Mouse (Mus musculus) liver, embryonic 11.5 days (tissue): Measurements from ENCODE around the gene Pacs2. TPM values are rescaled to one million over a fixed set of nuclear protein-coding genes. Genes with fewer than 3 reads are reported as not detected.
A peak's percentile ranks its signal among the peaks of the same experiment; 100 is the strongest.

Experiments
- ATAC-seq: fragments of 200-750 bp; cut with Nextera tagmentation; replicated peaks from 2 replicates; pipeline ENCODE4 v1.8.0; 2017; ENCODE audit warnings: moderate number of reproducible peaks, mild to moderate bottlenecking, moderate TSS enrichment, moderate library complexity; ENCODE audit not compliant: low FRiP score
- DNase-seq: peaks from one replicate; pipeline ENCODE4 v3.0.0-alpha.2; 2017; ENCODE audit warnings: low spot score
- H3K27ac ChIP-seq: fragments of 300-500 bp; sonication (generic); 2 replicates; pipeline ENCODE4 v1.5.1; 2014; ENCODE audit warnings: mild to moderate bottlenecking, low read depth, low read length, control low read depth
- H3K27me3 ChIP-seq: fragments of 300-500 bp; sonication (generic); replicated peaks from 2 replicates; pipeline ENCODE4 v1.6.1; 2014; ENCODE audit warnings: low read length, mixed read lengths; ENCODE audit not compliant: control insufficient read depth, insufficient read depth
- H3K36me3 ChIP-seq: fragments of 300-500 bp; sonication (generic); 2 replicates; pipeline ENCODE4 v1.6.1; 2014; ENCODE audit warnings: mild to moderate bottlenecking, low read length, moderate library complexity, mixed read lengths; ENCODE audit not compliant: control insufficient read depth, insufficient read depth
- H3K4me1 ChIP-seq: fragments of 300-500 bp; sonication (generic); replicated peaks from 2 replicates; pipeline ENCODE4 v1.6.1; 2014; ENCODE audit warnings: low read length, mixed read lengths; ENCODE audit not compliant: control insufficient read depth, insufficient read depth
- H3K4me2 ChIP-seq: fragments of 300-500 bp; sonication (generic); 2 replicates; pipeline ENCODE4 v1.6.1; 2014; ENCODE audit warnings: mild to moderate bottlenecking, control low read depth, moderate library complexity
- H3K4me3 ChIP-seq: fragments of 300-500 bp; sonication (generic); 2 replicates; pipeline ENCODE4 v1.5.1; 2014; ENCODE audit warnings: low read depth, low read length, control low read depth
- H3K9ac ChIP-seq: fragments of 300-500 bp; sonication (generic); 2 replicates; pipeline ENCODE4 v1.6.1; 2014; ENCODE audit warnings: low read depth, low read length, control low read depth
- H3K9me3 ChIP-seq: fragments of 300-500 bp; sonication (generic); 2 replicates; pipeline ENCODE4 v1.6.1; 2016; ENCODE audit warnings: low read length, inconsistent platforms, mixed read lengths; ENCODE audit not compliant: control insufficient read depth
- WGBS: fragments of 180-500 bp; shearing (Covaris S2); extraction: QIAGEN DNeasy Blood & Tissue Kit; methylation state at CpG from one replicate; pipeline ENCODE4 v1.1.7; 2014; 5-methylcytosine and 5-hydroxymethylcytosine counted together
- polyA plus RNA-seq: library from polyadenylated mRNA; unstranded; fragments of >200 nt; fragmentation: Nextera tagmentation; extraction: Ambion mirVana; gene quantifications from 2 replicates; pipeline ENCODE4 v1.2.1, GENCODE M21; 2014

Pacs2 gene
- polyA plus RNA-seq, 1 experiment from 2014 or later, result 11.9 TPM

DNA sequence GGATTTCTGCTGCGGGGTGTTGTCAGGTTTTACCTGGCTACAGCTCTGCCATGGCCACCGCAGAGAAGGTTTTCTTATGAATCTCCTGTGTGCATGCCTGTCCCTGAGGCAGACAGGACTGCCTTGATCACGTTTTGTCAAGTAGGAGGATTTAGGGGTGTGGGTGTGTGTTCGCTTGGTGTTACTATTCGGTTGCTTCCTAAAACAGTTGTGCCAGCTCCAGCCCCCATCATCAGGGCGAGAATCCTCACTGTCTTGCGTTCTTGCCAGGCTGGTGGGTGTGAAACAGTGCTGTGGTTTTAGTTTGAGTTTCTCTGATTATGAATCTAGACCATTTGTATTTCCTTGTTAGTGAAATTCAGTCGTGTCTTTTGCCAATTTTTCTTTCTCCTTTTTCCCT is 2.7 kb downstream of the Pacs2 start:
- ATAC-seq (no peak), DNase-seq (no peak)
- Histone ChIP-seq H3K27ac (no peak overlapping the region), H3K9me3 (no peaks in the 10 kb centered on the region), H3K36me3 (no peaks in the 10 kb centered on the region), H3K9ac (no peak overlapping the region), H3K4me3 (no peak overlapping the region), H3K4me1 (peaks cover 23% of the 10 kb centered on the region), H3K4me2 (no peak overlapping the region), H3K27me3 (no peaks in the 10 kb centered on the region)
- 73% methylated on average over 8 of the region's 8 CpGs for WGBS

DNA sequence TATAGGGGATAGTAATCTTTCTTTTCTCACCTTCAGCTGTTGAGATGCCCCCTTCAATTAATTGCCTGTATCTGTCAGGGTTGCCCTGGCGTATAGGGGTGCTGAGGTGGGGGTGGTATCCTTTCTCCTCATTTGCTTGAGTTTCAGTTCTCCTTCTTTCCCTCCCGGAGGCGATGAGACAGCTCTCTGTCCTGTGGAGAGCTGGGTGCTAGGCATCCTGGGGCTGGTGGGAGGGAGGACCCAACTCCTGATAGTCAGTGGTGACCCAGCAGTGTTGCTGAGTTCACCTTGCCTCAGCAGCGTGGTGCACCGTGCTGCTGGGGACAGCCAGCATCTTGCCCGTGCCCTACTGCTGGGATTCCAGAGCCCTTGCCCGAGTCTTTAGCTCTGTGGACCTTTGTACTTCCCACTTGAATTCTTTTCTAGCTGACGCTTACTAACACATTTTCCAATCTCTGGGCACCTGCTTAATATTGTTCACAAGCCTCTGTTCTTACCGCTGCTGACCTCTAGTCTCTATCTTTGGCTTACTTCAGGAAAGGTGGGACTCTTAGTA is 3.2 kb downstream of the Pacs2 start:
- DNase-seq (no peak), ATAC-seq (no peak)
- H3K4me3 ChIP-seq, result no peak overlapping the region
- 66% methylated on average over 9 of the region's 9 CpGs for WGBS
- H3K9ac ChIP-seq, result no peak overlapping the region
- H3K4me2 ChIP-seq, result no peak overlapping the region
- no peaks in the 10 kb centered on the region for H3K27me3 ChIP-seq
- H3K36me3 ChIP-seq, result no peaks in the 10 kb centered on the region
- H3K9me3 ChIP-seq, result no peaks in the 10 kb centered on the region
- no peak overlapping the region for H3K27ac ChIP-seq
- H3K4me1 ChIP-seq, result peaks cover 23% of the 10 kb centered on the region

DNA sequence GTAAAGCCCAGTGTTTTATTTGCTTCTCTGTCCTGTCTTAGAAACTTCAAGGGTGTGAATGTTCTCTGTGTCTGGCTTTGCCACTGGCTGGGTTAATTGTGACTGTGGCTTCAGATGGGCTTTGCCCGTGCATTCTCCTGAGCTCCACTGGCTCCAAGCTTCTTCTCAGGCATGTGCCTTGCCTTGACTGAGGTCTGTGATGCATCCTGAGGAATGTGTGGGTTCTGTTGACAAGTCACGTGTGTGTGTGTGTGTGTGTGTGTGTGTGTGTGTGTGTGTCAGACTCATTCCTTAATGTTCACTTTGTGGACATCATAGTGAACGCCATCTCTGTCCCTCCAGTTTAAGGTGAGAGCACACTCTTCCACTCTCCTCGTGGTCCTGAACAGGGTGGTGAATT is 4.5 kb downstream of the Pacs2 start:
- Histone ChIP-seq H3K4me2 (no peak overlapping the region), H3K27ac (no peak overlapping the region), H3K9me3 (no peaks in the 10 kb centered on the region), H3K9ac (no peak overlapping the region), H3K27me3 (no peaks in the 10 kb centered on the region), H3K4me1 (peaks cover 16% of the 10 kb centered on the region), H3K4me3 (no peak overlapping the region), H3K36me3 (no peaks in the 10 kb centered on the region)
- ATAC-seq, result no peak
- WGBS, result 80% methylated on average over 4 of the region's 4 CpGs
- DNase-seq, result no peak

DNA sequence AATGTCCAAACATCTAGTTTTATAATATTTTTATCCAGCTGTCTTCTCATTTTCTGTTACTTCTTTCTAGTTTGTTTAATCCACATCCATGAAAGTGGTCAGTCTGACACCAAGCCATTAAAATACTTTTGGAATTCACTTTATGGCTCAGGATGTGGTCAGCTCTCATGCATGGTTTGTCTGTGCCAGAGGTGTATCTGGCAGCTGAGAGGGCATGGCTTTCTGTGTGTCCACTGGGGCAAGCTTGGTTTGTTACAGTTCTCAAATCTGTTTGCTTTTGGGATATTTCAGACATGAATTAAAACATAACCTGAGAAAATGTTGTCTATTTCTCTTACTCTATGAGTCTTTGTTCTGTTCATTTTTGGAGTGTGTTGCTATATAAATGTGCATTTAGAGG is 7.2 kb downstream of the Pacs2 start:
- ATAC-seq (no peak), DNase-seq (no peak)
- Histone ChIP-seq H3K27me3 (no peaks in the 10 kb centered on the region), H3K36me3 (no peaks in the 10 kb centered on the region), H3K4me2 (no peak overlapping the region), H3K9me3 (no peaks in the 10 kb centered on the region), H3K9ac (no peak overlapping the region), H3K4me1 (peaks cover 6% of the 10 kb centered on the region), H3K4me3 (no peak overlapping the region), H3K27ac (no peak overlapping the region)

DNA sequence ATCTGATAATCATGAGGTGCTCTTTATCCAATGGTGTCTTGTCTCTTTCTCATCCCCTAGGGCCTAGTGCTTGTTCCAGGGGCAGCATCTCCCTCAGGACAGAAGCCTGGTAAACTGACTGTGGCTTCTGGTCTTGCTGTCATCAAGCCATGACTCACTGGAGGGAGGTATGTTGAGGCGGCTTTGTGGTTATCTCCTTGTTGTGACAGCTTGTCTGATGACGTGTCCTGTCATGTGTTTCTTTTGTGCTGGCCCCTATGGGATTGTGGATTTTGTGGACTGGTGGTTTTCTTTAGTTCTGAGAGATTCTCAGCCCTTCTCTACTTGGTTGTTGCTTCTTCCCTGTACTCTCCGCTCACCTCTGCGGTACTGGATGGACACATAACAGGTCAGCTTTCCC is 8.8 kb downstream of the Pacs2 start:
- Histone ChIP-seq H3K36me3 (no peaks in the 10 kb centered on the region), H3K4me1 (no peaks in the 10 kb centered on the region), H3K9me3 (no peaks in the 10 kb centered on the region), H3K4me2 (no peak overlapping the region), H3K27ac (no peak overlapping the region), H3K9ac (no peak overlapping the region), H3K4me3 (no peak overlapping the region), H3K27me3 (no peaks in the 10 kb centered on the region)
- ATAC-seq (no peak), DNase-seq (no peak)
- WGBS, result 65% methylated on average over 4 of the region's 4 CpGs

DNA sequence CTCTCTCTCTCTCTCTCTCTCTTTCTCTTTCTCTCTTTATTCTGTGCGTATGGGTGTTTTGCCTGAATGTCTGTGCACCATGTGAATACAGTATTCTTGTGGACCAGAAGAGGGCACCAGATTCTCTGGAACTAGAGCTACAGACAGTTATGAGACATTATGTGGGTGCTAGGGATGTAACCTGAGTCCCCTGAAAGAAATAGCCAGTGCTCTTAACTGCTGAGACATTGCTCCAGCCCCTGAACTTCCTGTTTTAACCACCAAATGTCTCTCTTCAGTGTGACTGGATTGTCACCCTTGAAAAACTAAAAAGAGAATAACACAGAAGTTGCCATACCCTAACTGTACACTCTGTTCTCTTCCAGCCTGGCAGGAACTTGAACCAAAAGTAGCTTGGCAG is 12.2 kb downstream of the Pacs2 start:
- H3K9ac ChIP-seq, result no peak overlapping the region
- H3K4me3 ChIP-seq, result no peak overlapping the region
- H3K4me1 ChIP-seq, result peaks cover 16% of the 10 kb centered on the region
- H3K36me3 ChIP-seq, result 0 out of 2 replicates have a peak, but pooled peaks cover 4% of the 10 kb centered on the region
- 97% methylated on average over 1 of the region's 1 CpGs for WGBS
- no peak overlapping the region for H3K4me2 ChIP-seq
- no peaks in the 10 kb centered on the region for H3K9me3 ChIP-seq
- DNase-seq, result no peak
- ATAC-seq, result no peak
- H3K27ac ChIP-seq, result no peak overlapping the region
- no peaks in the 10 kb centered on the region for H3K27me3 ChIP-seq

DNA sequence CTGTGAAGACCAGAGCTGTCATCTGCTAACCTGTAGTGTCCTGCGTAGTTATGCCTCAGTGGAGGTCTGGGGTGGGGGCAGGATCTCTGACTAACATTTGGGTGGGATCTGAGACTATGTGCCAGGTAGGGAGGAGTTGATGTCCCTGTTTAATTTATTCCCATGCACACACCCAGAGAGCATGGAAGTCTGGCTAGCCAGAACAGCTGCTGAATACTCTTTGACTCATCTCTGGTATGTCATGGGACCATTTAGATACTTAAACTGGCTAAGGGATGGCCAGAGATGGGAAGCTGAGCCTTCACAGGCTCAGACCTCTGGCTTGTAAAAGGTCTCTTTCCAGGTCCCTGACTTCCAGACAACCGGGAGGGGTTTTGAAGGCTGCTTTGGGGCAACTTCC is 13.2 kb downstream of the Pacs2 start:
- Histone ChIP-seq H3K27ac (no peak overlapping the region), H3K4me1 (peaks cover 26% of the 10 kb centered on the region)
- WGBS, result 89% methylated on average over 2 of the region's 2 CpGs

DNA sequence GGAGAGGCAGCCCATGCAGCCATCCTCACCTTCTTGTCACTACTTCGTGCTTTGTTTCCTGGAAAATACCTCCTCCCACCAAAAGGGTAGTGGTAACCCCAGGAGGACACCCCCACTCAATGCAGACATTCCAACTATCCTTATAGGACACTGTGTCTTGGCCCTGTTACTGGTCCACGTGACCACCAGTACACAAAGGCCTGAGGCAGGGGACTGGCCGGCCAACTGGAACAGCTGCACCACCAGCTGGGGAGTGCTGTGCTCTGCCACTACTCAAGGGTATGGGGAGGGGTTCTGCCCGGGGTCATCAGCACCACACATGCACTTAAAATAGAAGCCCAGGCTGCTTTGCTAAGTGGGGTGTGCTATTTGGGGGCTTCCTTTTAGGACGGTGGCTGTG is 13.8 kb downstream of the Pacs2 start:
- Histone ChIP-seq H3K4me1 (peaks cover 29% of the 10 kb centered on the region), H3K9me3 (no peaks in the 10 kb centered on the region), H3K36me3 (0 out of 2 replicates have a peak, but pooled peaks cover 4% of the 10 kb centered on the region), H3K27me3 (no peaks in the 10 kb centered on the region), H3K4me2 (no peak overlapping the region), H3K27ac (no peak overlapping the region), H3K9ac (no peak overlapping the region), H3K4me3 (no peak overlapping the region)
- WGBS, result 82% methylated on average over 5 of the region's 5 CpGs
- ATAC-seq, result no peak
- DNase-seq, result no peak

More for the DNA sequence above, 13.2 kb downstream of the Pacs2 start:
- Histone ChIP-seq H3K36me3 (0 out of 2 replicates have a peak, but pooled peaks cover 4% of the 10 kb centered on the region), H3K4me2 (no peak overlapping the region), H3K9ac (no peak overlapping the region), H3K4me3 (no peak overlapping the region), H3K27me3 (no peaks in the 10 kb centered on the region), H3K9me3 (no peaks in the 10 kb centered on the region)
- ATAC-seq, result no peak
- no peak for DNase-seq

DNA sequence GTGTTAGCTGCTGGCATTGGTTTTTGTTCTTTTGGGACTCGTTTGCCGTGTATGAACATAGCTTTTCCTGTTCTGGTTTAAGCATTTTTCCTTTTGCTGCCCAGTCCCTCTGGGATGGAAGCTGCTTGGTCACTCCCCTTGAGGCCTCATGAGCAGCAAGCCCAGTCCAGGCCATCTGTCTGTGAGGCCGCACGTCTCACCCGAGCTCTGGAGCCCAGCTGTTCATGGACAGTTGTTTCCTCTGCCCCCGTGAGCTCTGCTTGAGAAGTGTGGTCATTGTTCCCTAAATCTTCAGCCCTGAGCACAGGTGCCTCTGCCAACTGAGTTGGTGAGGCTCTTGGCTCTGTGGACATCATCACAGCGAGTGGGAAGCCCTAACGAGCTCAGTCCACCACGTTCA is 14.6 kb downstream of the Pacs2 start:
- H3K27ac ChIP-seq, result peak overlapping the region; percentile 13; the same call in 1 of the 2 replicates
- peaks cover 29% of the 10 kb centered on the region for H3K4me1 ChIP-seq
- no peak for ATAC-seq

More for the DNA sequence above, 14.6 kb downstream of the Pacs2 start:
- H3K36me3 ChIP-seq, result 0 out of 2 replicates have a peak, but pooled peaks cover 4% of the 10 kb centered on the region
- no peak overlapping the region for H3K4me2 ChIP-seq
- 87% methylated on average over 9 of the region's 9 CpGs for WGBS
- H3K9me3 ChIP-seq, result no peaks in the 10 kb centered on the region
- H3K9ac ChIP-seq, result no peak overlapping the region
- DNase-seq, result no peak
- no peaks in the 10 kb centered on the region for H3K27me3 ChIP-seq
- no peak overlapping the region for H3K4me3 ChIP-seq
